Mouse (Mus musculus): ENCODE measurements around the gene Tnnt1.

Tnnt1 gene

DNA sequence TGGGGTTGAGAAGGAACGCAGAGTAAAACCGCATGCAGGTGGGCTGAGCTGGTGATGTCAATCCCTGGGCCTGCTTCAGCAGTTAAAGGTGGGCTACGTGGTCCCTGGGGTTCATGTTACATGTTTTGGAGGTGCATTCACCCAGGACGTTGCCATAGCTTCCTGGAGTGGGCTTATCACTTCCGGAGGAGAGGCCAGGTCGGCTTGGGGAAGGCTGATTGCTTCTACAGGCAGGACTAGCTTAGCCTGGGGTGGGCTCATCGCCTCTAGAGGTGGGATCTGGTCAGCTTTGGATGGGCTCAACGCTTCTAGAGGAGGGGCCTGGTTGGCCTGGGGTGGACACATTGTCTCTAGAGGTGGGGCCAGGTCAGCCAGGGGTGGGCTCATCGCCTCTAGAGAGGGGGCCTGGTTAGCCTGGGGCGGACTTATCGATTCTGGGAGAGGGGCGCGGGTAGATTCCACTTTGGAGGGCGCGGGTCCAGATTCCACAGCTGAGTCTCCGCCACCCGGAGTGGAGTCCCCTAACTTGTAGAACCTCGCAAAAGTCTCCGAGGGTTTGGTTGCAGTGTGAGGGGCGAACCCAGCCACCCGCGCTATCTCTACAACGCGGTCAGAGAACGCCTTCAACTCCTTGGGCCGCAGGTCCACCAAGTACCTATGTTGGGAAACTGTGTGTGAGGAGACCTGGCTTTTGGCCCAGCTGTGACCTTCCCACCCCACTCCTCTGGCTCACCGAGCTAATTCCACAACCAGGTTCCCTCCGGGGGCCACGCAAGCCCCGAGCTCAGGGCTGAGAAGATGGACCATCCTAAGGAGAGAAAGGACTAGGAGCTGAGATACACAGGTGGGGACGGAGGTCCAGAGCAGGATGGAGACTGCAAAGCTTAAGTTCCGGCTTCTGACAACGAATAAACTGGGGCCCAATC, 7.3 kb upstream of the Tnnt1 start:
- in situ Hi-C loops (cut with MboI; ENCODE audit: unreplicated experiment in 2 of 2), result loop anchor here (10.0 to 25.0 kb wide), 3 partner anchors 489 to 909 kb away; partner anchors contain the start of genes Mboat7 (in 1 of the 2), Ndufa3 (in 1 of the 2), Oscar (in 1 of the 2) and Tmc4 (in 1 of the 2)

DNA sequence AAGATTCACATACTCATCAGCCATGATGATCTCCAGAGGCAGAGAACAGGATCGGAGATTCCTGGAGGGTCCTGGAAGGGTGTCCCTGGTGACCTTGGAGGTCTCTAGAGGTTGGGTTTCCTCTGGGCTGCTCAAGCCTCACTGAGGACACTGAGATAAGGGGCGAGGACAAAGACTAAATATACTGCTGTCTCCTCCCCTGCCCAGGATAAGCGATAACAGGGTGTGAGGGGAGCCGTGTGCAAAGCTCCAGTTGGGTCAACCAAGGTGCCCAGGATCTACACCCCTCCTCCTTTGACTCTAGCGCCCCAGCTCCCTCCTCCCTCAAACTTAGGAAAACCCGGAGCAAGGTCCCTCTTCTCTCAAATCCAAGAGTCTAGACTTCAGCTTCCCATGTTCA, 6.1 kb upstream of the Tnnt1 start:
- in situ Hi-C loops (cut with MboI; ENCODE audit: unreplicated experiment in 2 of 2), result loop anchor here (10.0 to 25.0 kb wide), 3 partner anchors 487 to 907 kb away; partner anchors contain the start of genes Mboat7 (in 1 of the 2), Ndufa3 (in 1 of the 2), Oscar (in 1 of the 2) and Tmc4 (in 1 of the 2)

DNA sequence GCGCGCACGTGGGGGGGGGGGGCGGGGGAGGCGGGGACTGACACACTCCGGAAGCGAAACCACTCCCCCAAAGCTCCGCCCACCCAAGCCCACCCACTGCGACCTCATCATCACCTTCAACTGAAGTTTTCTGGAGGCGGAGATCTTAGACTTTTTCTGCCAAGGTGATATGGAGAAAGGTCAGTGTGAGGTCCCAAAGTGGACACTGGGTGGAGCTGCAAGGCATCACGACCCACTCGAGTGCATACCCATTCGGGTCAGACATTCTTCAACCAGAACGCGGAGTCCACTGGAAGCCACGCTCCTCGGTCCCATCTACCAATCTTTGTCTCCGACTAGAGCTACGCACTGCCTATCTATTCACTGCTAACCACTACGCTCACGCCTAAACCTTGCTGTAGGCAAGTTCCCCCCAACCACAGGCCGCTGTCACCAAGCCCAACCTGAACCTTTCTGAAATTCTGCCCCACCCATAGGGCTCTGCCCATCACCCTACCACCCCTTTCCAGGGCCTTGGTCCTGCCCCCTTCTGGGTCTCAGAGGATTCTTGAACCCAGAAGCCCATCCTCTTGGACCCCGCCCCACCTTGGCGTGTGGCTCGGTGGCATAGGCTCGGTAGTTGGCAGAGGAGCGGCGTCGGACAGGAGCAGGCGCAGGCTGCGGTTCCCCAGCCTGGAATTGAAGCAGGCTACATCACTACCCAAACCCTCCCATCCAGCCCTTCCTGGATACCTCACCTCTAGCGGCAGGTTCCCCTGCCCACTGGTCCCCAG, 5.2 kb upstream of the Tnnt1 start:
- in situ Hi-C loops (cut with MboI; ENCODE audit: unreplicated experiment in 2 of 2), result loop anchor here (10.0 to 25.0 kb wide), 3 partner anchors 487 to 907 kb away; partner anchors contain the start of genes Mboat7 (in 1 of the 2), Ndufa3 (in 1 of the 2), Oscar (in 1 of the 2) and Tmc4 (in 1 of the 2)

DNA sequence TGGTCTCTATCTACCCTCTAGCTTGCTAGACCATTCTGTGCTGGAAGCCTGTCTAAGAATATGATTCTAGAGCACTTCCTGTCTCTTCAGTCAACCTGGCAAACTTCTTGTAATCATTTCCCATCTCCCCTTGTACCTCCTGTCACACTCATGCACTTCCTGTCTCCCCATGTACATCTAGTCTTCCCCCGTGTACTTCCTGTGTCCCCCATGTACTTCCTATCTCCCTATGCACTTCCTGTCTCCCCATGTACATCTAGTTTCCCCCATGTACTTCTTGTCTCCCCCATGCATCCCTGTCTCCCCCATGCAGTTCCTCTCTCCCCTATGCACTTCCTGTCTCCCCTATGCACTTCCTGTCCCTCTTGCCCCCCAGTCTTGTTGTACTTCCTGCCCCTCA, 2.3 kb upstream of the Tnnt1 start:
- in situ Hi-C loops (cut with MboI; ENCODE audit: unreplicated experiment in 2 of 2), result loop anchor here in 1 of 2 experiments (25.0 kb wide), 1 partner anchor 831 kb away; the partner anchor contains the start of genes Mboat7, Tmc4 and Tsen34

DNA sequence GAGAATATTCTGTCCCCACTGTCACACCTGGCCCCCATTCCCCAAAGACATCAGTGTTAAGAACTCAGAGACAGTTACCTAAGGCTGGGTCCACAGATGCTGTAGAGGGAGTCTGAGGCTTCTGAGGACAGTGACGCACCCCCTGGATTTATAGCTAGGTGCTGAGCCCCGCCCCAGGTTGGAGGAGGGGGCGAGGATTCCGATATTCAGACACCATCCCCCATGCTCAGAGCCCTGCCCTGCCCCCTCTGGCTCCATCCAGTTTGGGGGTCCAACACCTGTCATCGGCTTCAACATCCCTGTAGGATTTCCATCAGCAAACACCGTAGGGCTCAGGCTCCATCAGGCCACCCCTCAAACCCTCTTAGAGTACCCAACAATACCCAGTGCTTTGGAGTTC, 329 bp downstream of the Tnnt1 start:
- in situ Hi-C loops (cut with MboI; ENCODE audit: unreplicated experiment in 2 of 2), result loop anchor here in 1 of 2 experiments (25.0 kb wide), 1 partner anchor 829 kb away; the partner anchor contains the start of genes Mboat7, Tmc4 and Tsen34

DNA sequence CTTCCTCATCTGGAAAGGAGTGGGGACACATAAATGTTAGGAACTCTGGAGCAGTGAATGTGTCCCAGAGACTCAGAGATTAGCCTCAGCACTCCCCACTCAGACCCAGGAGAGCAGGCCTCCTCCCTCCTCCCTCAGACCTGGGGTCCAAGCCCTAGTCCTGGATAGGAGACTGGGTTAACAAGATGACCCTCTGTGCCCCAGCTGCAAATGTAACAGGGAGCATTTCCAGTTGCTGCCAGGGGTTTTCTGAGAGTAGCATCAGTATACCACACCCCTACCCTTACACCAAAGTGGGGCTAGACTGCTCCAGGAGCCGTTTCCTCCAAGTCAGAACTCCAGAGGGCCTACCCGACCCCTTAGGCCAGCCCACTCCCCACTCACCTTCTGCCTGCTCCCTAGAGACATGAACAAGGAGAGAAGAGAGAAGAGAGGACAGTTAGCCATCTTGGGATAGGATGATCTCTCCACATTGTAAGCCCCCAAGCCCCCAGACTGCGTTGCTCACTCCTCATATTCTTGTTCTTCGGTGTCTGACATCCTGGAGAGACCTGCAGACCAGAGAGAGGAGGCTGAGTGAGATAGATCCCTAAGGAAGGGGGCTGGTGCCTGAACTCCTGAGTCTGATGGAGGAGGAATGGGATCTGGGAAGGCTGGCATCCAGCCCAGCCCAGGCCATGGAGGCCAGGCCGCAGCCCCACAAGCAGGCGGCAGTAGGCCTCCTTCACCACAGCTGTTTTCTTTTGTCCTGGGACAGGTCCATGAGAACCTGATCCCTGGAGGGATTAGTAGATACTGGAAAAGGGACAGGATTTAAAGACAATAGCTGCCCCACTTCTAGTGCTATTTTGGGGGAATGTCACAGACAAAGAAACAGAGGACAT, 2.1 kb downstream of the Tnnt1 start:
- in situ Hi-C loops (cut with MboI; ENCODE audit: unreplicated experiment in 2 of 2), result loop anchor here (5.0 to 25.0 kb wide), 3 partner anchors 77 to 902 kb away; partner anchors contain the start of genes Mboat7 (in 1 of the 2), Tmc4 (in 1 of the 2) and Tsen34 (in 1 of the 2)

DNA sequence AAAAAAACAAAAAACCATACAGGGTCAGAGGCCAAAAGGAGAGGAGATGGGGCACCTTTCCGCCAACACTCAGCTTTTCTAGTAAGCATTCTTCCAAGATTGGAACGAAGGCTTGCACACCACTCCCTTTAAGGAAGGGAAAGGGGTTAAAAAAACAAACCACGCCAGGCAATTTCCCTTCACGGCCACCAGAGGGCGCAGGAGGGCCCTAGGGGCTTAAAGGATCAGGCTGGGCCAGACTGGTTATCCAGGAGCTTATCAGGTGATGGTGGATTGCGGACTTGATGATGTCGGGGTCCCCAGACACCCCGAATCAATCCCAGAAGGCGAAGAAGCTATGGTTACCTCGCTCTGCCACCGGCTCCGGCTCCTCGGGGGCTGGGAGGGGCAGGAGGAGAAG, 2.9 kb downstream of the Tnnt1 start:
- in situ Hi-C loops (cut with MboI; ENCODE audit: unreplicated experiment in 2 of 2), result loop anchor here (5.0 to 25.0 kb wide), 3 partner anchors 76 to 901 kb away; partner anchors contain the start of genes Mboat7 (in 1 of the 2), Tmc4 (in 1 of the 2) and Tsen34 (in 1 of the 2)

DNA sequence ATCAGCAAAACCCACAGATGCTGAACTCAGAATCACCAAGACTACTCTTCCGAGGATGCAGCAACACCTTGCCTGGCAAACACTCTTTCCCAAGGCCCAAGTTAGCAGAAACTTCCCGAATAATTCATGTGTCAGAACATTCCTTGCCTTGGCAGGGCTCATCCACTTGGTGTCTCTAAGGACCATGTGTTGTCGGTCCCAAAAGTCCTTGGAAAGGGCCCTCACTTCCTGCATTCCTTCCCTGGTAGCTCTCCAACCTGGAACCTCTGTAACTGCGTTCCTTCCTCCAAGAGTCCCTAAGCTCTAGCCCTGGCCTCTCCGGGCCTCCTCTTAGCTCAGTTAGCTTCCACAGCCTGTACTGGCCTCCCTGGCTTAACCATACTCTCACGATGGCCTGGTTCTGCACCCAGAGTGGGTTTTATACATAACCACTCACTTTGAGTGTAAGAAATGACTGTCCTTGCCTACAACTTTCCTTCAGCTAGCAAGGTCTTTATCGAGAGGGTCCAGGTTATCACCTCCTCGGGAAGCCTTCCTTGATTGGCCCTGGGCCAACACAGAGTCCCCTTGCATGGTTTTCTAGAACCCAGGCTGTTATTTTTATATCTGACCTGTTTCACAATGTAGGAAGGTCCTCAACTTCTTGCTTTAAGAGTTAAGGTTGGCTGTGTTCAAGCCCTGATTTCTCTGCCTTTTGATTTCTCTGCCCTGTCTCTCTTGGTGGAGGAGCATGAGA, 4.5 kb downstream of the Tnnt1 start:
- in situ Hi-C loops (cut with MboI; ENCODE audit: unreplicated experiment in 2 of 2), result loop anchor here (5.0 to 25.0 kb wide), 3 partner anchors 74 to 899 kb away; partner anchors contain the start of genes Mboat7 (in 1 of the 2), Tmc4 (in 1 of the 2) and Tsen34 (in 1 of the 2)

DNA sequence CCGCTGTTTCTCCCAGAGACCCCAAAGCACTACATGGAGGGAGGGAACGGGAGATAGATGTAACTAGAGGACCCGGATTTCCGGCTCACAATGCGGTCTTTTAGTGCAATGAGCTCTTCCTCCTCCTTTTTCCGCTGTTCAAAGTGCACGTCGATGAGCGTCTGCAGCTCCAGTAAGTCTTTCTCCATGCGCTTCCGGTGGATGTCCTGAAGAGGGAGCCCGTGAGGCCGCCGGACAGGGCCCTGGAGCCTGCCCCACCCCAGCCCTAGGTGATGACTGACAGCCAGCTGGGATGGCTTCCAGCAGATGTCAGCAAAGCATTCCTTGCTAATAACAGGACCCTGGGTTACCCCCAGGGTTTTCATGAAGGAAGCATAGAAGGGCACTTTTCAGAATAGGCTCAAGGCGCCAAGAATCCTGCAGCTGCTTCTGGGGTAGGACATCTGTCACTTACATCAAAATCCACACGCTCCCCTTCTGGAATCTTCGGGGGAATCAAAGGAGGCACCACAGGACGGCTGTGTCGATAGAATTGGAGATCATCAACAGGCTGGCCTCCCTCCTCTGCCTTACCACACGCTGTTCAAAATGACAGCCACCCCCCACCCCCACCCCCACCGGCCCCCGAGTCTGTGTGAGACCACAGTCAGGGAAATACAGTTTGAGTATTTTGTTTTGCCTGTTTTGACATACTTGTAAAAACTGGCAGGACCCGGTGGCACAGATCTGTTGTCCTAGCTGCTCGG, 6.1 kb downstream of the Tnnt1 start:
- in situ Hi-C loops (cut with MboI; ENCODE audit: unreplicated experiment in 2 of 2), result loop anchor here (5.0 to 25.0 kb wide), 4 partner anchors 73 to 898 kb away; partner anchors contain the start of genes Mboat7 (in 1 of the 2), Rps9 (in 1 of the 2), Tmc4 (in 1 of the 2) and Tsen34 (in 1 of the 2)

DNA sequence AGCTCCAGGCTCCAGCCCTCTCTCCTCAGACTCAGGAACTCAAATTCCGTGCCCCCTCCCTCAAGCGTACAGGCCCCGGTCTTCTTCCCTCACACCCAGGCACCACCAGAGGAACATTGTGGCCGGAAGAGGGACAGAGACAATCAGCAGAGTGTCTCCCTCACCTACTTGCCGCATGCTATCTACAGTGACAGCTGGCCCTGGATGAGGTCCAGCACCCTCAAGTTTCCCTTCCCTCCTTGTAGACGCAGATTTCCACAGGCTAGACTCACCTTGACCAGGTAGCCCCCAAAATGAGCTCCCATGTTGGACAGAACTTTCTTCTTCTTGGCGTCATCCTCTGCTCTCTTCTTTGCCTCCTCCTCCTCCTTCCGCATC, 7.5 kb downstream of the Tnnt1 start:
- in situ Hi-C loops (cut with MboI; ENCODE audit: unreplicated experiment in 2 of 2), result loop anchor here (10.0 to 25.0 kb wide), 2 partner anchors 804 to 821 kb away; partner anchors contain the start of genes Mboat7 (in 1 of the 2), Rps9 (in 1 of the 2), Tmc4 (in 1 of the 2) and Tsen34 (in 1 of the 2)

DNA sequence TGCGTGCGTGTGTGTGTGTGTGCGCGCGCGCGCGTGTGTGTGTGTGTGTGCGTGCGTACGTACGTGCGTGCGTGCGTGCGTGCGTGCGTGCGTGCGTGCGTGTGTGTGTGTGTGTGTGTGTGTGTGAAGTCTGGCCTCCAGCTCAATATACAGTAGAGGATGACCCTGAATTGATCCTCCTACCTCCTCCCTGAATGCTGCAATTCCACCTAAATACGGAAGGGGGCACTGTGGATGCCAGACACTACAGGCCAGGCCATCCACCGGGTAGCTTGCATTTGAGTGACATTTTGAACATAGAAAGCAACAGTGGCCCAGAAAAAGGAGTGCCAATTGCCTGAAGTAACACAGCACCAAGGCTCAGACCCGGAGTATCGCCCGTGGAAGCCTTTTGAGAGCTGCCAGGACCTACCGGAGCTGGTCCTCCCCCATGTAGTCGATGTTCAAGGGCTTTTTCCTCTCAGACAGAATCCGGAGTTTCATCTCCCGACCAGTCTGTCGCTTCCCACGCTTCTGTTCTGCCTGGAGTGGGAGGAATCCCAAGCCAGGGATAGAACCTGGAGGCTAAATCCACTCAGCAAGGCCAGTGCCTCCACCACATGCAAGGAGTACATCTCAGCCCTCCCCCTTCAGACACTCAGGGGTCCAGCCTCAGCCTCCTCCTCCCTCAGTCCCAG, 8.0 kb downstream of the Tnnt1 start:
- in situ Hi-C loops (cut with MboI; ENCODE audit: unreplicated experiment in 2 of 2), result loop anchor here (10.0 to 25.0 kb wide), 2 partner anchors 803 to 821 kb away; partner anchors contain the start of genes Mboat7 (in 1 of the 2), Rps9 (in 1 of the 2), Tmc4 (in 1 of the 2) and Tsen34 (in 1 of the 2)

DNA sequence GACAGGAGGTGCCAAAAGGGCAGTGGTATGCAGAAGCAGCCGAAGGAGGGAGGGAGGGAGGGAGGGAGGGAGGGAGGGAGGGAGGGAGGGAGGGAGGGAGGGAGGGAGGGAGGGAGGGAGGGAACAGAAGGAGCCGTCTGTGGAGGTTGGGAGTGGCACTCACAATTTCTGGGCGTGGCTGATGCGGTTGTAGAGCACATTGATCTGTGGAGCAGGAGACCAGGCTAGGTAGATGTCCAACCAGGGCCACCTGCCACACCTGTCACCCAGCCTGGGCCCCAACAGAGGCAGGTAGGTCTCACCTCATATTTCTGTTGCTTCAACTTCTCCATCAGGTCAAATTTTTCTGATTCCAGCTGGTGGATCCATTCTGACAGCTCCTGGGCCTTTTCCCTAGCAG, 9.0 kb downstream of the Tnnt1 start:
- in situ Hi-C loops (cut with MboI; ENCODE audit: unreplicated experiment in 2 of 2), result loop anchor here (10.0 to 25.0 kb wide), 2 partner anchors 802 to 820 kb away; partner anchors contain the start of genes Mboat7 (in 1 of the 2), Rps9 (in 1 of the 2), Tmc4 (in 1 of the 2) and Tsen34 (in 1 of the 2)

DNA sequence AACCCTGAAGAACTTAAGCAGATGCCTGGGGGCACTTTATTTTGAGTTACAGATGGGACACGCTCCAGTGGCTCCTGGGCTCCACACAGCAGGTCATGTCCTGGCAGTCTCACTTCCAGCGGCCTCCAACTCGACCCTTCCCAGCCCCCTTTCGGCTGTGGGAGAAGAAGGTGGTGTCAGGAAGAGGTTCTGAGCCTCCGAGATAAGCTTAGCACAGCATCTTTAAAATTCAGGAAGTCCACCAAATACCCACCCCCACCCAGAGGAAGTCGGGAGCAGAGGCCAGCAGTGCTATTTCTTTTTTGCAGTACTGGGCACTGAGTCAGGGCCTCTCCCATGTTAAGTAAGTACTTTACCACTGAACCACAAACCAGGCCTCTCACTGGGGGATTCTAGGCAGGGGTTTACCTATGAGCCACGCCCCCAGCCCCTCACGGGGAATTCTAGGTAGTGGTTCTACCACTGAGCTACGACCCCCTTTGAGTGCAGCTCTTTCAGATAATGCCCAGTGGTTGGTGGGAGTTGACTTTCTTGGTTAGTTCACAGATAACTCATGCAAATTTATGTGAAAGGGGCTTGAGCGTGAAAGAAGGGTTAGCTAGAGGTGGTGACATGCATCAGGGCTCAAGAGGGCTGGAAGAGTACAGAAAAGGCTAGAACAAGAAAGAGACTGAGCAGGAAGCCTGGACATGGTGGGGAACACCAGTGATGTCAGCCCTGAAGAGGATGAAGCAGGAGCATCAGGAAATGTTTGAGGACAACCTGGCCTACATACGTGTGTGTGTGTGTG, 11.3 kb downstream of the Tnnt1 start:
- in situ Hi-C loops (cut with MboI; ENCODE audit: unreplicated experiment in 2 of 2), result loop anchor here (10.0 to 25.0 kb wide), 2 partner anchors 800 to 818 kb away; partner anchors contain the start of genes Mboat7 (in 1 of the 2), Rps9 (in 1 of the 2), Tmc4 (in 1 of the 2) and Tsen34 (in 1 of the 2)

DNA sequence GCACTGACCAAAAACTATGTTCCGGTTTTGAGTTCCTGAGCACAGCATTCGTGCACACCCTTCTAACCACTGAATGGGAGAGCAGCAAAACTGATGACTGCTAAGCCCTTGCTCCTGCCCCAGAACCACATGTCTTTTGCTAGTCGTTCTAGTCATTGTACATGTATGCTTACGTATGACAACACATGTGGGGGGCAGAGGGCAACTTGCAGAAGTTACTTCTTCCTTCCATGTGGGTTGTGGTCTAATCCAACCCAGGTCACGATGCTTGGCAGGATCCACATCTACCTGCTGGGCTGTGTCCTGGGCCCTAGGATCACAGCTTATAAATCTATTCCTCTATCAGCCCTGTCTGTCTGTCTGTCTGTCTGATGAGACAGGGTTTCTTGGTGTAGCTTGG, 12.3 kb downstream of the Tnnt1 start:
- in situ Hi-C loops (cut with MboI; ENCODE audit: unreplicated experiment in 2 of 2), result loop anchor here (10.0 to 25.0 kb wide), 2 partner anchors 799 to 817 kb away; partner anchors contain the start of genes Mboat7 (in 1 of the 2), Rps9 (in 1 of the 2), Tmc4 (in 1 of the 2) and Tsen34 (in 1 of the 2)

DNA sequence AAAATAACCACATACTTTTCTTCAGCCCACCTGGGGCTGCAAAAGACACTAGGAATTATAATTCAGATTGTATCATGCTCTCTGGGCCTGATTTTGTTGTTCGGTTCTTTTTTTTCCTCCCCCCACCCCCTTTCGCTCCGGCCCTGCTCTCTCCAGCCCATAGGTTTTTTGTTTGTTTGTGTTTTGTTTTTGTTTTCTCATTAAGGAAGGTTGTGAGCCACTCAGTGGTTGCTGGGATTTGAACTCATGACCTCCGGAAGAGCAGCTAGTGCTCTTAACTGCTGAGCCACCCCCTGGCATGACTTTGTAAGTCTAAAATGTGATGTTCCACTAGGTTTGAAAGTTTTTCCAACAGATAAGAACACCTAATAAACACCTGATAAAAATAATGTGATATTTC, 13.1 kb downstream of the Tnnt1 start:
- in situ Hi-C loops (cut with MboI; ENCODE audit: unreplicated experiment in 2 of 2), result loop anchor here (10.0 to 25.0 kb wide), 2 partner anchors 798 to 816 kb away; partner anchors contain the start of genes Mboat7 (in 1 of the 2), Rps9 (in 1 of the 2), Tmc4 (in 1 of the 2) and Tsen34 (in 1 of the 2)

Data from v-Abl transformed pro-B cells (cell line).